Comparison of ENCODE assay signal across 9 mouse cellular contexts in the genomic region with DNA sequence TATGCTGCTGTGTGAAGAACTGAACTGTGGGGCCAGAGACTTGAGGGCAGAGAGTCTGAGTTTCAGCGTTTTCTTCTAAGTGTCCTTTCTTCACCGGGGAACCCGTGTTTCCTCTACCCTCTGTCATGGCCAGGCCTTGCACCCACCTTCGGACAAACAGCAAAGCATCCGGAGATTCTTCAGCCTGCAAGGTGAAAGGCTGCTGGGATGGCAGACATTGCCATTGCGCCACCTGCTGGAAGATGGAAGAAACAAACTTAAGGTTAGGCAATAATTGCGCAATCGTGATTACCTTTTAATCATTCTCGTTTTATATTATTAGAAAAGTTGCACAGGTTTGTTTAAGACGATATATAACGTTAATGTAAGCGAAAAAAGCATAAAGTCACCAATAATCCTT. TPM values are rescaled to one million over a fixed set of nuclear protein-coding genes. Genes with fewer than 3 reads are reported as not detected.
DNase-seq lines count a peak whose midpoint lies in the region; ATAC-seq lines count a peak whose summit lies in the region.
"Had no signal": no experiment of that assay in that cellular context is flagged by ENCODE, and none has a peak within 500 bp of the region (broad histone marks: within the 10 kb centered on the region; RNA-seq: fewer than 3 reads in every experiment).

No protein-coding gene starts in this region.

- no peak overlapping the region for H3K9ac ChIP-seq in hindbrain, embryonic 16.5 days (ENCODE audit: low read depth, low read length)

- peaks cover 2% of the 10 kb centered on the region; the same call in 1 of the 2 replicates for H3K27me3 ChIP-seq in hindbrain, embryonic 16.5 days (replicated peaks; ENCODE audit: control insufficient read depth, insufficient read depth, low read length)

- no peak overlapping the region for H3K4me3 ChIP-seq in hindbrain, embryonic 16.5 days (ENCODE audit: low read length)
- H3K4me3 ChIP-seq: megakaryocyte, embryonic 14.5 days had no signal

- 3% methylated on average over 12 of the region's 12 CpGs for WGBS in hindbrain, embryonic 16.5 days

- H3K36me3 ChIP-seq in hindbrain, embryonic 16.5 days (ENCODE audit: control insufficient read depth, insufficient read depth, low read length) = no peaks in the 10 kb centered on the region

- no peak overlapping the region for H3K27ac ChIP-seq in hindbrain, embryonic 16.5 days (ENCODE audit: low read depth, low read length)

- H3K4me1 ChIP-seq in hindbrain, embryonic 16.5 days (ENCODE audit: control insufficient read depth, insufficient read depth, low read depth, low read length) = no peaks in the 10 kb centered on the region

- peak; percentile 82 for DNase-seq in ZHBTc4 (ENCODE audit: low read depth, low spot score)
- DNase-seq in cerebellum, postnatal 14 days = peak; percentile 86 to 91
- peak; percentile 79 for DNase-seq in gastrocnemius, postnatal 10 days
- DNase-seq in layer of hippocampus, postnatal 14 days (ENCODE audit: low spot score in 2 of 2) = peak; percentile 48 to 76
- peak; percentile 80 for DNase-seq in lung, postnatal 36 days
- peak; percentile 62 for DNase-seq in right cerebral cortex, postnatal 25 days
- DNase-seq in yolk sac, embryonic 10.5 days (ENCODE audit: low spot score) = peak; percentile 44

- no peak overlapping the region for H3K4me2 ChIP-seq in hindbrain, embryonic 16.5 days (ENCODE audit: low read length)

- no peaks in the 10 kb centered on the region for H3K9me3 ChIP-seq in hindbrain, embryonic 16.5 days (ENCODE audit: control insufficient read depth, low read length)
- H3K9me3 ChIP-seq: megakaryocyte, embryonic 14.5 days had no signal

- ATAC-seq in hindbrain, embryonic 16.5 days = peak; percentile 44; the same call in 1 of the 2 replicates

RNA-seq across cellular contexts. Expression of a gene that starts 28.9 kb away (rescaled TPM):
- total RNA-seq in gastrocnemius, postnatal 10 days (2021) = 10 to 100 TPM; 43.1 to 56.8 TPM
- polyA plus RNA-seq in hindbrain, embryonic 16.5 days (2015; fragmentation: Nextera tagmentation; extraction: Ambion mirVana) = 76.2 and 80.0 TPM in 2 replicates
- 10 to 100 TPM; 17.3 to 18.0 TPM for total RNA-seq in layer of hippocampus, postnatal 14 days (2021)
